8 mouse cellular contexts compared by ENCODE assay signal in the genomic region with DNA sequence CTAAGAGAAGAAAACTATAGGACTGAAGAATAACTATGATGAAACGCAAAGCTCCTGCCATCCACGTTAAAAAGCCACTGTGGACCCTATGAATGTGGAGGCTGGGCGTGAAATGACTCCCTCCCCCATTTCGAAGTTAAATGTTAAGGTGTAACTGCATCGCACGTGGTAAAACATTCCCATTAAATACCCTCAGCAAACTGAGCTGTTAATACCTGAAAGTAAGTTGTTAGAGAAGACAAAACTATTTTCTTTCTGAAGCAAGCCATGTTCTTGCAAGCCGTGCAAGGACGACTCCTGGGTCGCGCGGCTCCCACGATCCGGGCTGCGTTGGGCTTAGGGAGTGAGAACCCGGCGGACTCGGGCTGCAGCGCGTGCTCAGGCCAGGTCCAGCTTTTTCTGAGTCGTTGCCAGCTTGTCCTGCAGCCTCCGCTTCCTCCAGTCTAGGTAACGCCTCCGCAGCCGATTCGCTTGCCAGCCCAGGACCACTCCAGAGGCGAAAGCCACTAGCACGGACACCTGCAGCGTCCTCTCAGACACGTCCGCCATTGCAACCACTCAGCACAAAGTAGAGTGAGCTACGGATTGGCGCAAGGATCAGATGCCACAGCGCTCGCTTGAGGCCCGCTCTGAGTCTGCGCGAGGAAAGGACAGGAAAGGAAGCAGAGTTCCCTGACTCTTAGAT. TPM values are rescaled to one million over a fixed set of nuclear protein-coding genes. Genes with fewer than 3 reads are reported as not detected.
DNase-seq lines count a peak whose midpoint lies in the region; ATAC-seq and TF ChIP-seq lines count a peak whose summit lies in the region.

A gene (minus strand): TSS at position 570 of the 685 bp plus-strand sequence.

- no peak for TF ChIP-seq CTCF in ES-Bruce4 (IDR thresholded peaks at IDR 0.05; ENCODE audit: low read depth, low read length)
- no peak for TF ChIP-seq CTCF in liver, postnatal 0 days (IDR thresholded peaks at IDR 0.05; ENCODE audit: low read depth)

- H3K4me2 ChIP-seq in forebrain, embryonic 13.5 days = peak within 1 kb of the TSS; percentile 70
- H3K4me2 ChIP-seq in liver, postnatal 0 days (ENCODE audit: low read depth, low read length) = peak within 1 kb of the TSS; percentile 89
- peak within 1 kb of the TSS; percentile 70 for H3K4me2 ChIP-seq in neural tube, embryonic 14.5 days (ENCODE audit: low read depth, low read length)

- H3K27ac ChIP-seq in ES-Bruce4 (ENCODE audit: insufficient read depth, low read length) = peak within 1 kb of the TSS; percentile 25
- H3K27ac ChIP-seq in forebrain, embryonic 13.5 days = peak within 1 kb of the TSS; percentile 85
- peak within 1 kb of the TSS; percentile 80 for H3K27ac ChIP-seq in liver, postnatal 0 days (ENCODE audit: low read depth)
- peak within 1 kb of the TSS; percentile 81 for H3K27ac ChIP-seq in neural tube, embryonic 14.5 days (ENCODE audit: low read depth, low read length)

- H3K9ac ChIP-seq in ES-Bruce4 (ENCODE audit: low read depth, poor library complexity, severe bottlenecking) = peak within 1 kb of the TSS; percentile 49
- H3K9ac ChIP-seq in forebrain, embryonic 13.5 days = peak within 1 kb of the TSS; percentile 82
- H3K9ac ChIP-seq in liver, postnatal 0 days (replicated peaks) = peak within 1 kb of the TSS; percentile 79
- peak within 1 kb of the TSS; percentile 70 for H3K9ac ChIP-seq in neural tube, embryonic 14.5 days (replicated peaks; ENCODE audit: low read depth, low read length)

- TF ChIP-seq EP300 in ES-Bruce4 (IDR thresholded peaks at IDR 0.05; ENCODE audit: insufficient read depth, low read depth, low read length) = 0 out of 2 replicates have a peak, but pooled peaks have one; percentile 44
- TF ChIP-seq EP300 in liver, postnatal 0 days (IDR thresholded peaks at IDR 0.05; ENCODE audit: low read depth) = no peak

- DNase-seq in heart, postnatal 10 days = peak; percentile 92
- DNase-seq in large intestine, adult 2 months (ENCODE audit: low read depth, low spot score) = peak; percentile 83
- DNase-seq in liver, postnatal 0 days = peak; percentile 85
- DNase-seq in testis, postnatal 10 days (ENCODE audit: low spot score) = peak; percentile 87

- peaks cover 3% of the 10 kb centered on the region for H3K4me1 ChIP-seq in ES-Bruce4 (ENCODE audit: control insufficient read depth, insufficient read depth, low read length)
- peaks cover 32% of the 10 kb centered on the region for H3K4me1 ChIP-seq in forebrain, embryonic 13.5 days
- peaks cover 18% of the 10 kb centered on the region for H3K4me1 ChIP-seq in liver, postnatal 0 days (ENCODE audit: insufficient read depth)
- H3K4me1 ChIP-seq in neural tube, embryonic 14.5 days (ENCODE audit: control insufficient read depth, insufficient read depth, low read length) = peaks cover 8% of the 10 kb centered on the region

- 2% methylated on average over 37 of the region's 37 CpGs for WGBS in forebrain, embryonic 13.5 days
- WGBS in large intestine, adult 2 months = 1% methylated on average over 37 of the region's 37 CpGs
- under 1% methylated on average over 37 of the region's 37 CpGs for WGBS in liver, postnatal 0 days (ENCODE audit: insufficient replicate concordance)
- WGBS in neural tube, embryonic 14.5 days = 1% methylated on average over 37 of the region's 37 CpGs

- intact Hi-C loops in heart, postnatal 10 days (cut with DNase I) = loop anchor here (5.0 kb wide), 1 partner anchor 205 kb away; a partner anchor contains a TSS

- no peaks in the 10 kb centered on the region for H3K36me3 ChIP-seq in ES-Bruce4 (ENCODE audit: control insufficient read depth, insufficient read depth, low read length, poor library complexity, severe bottlenecking)
- no peaks in the 10 kb centered on the region for H3K36me3 ChIP-seq in forebrain, embryonic 13.5 days (ENCODE audit: poor library complexity, severe bottlenecking)
- H3K36me3 ChIP-seq in liver, postnatal 0 days (replicated peaks; ENCODE audit: insufficient read depth, low read length) = no peaks in the 10 kb centered on the region
- no peaks in the 10 kb centered on the region for H3K36me3 ChIP-seq in neural tube, embryonic 14.5 days (ENCODE audit: control insufficient read depth, insufficient read depth, low read length)

- H3K27me3 ChIP-seq in ES-Bruce4 (ENCODE audit: control insufficient read depth, insufficient read depth, low read length, poor library complexity, severe bottlenecking) = no peaks in the 10 kb centered on the region
- no peaks in the 10 kb centered on the region for H3K27me3 ChIP-seq in forebrain, embryonic 13.5 days
- no peaks in the 10 kb centered on the region for H3K27me3 ChIP-seq in liver, postnatal 0 days (ENCODE audit: insufficient read depth, low read length)
- no peaks in the 10 kb centered on the region for H3K27me3 ChIP-seq in neural tube, embryonic 14.5 days (ENCODE audit: control insufficient read depth, insufficient read depth, low read length)

- TF ChIP-seq POLR2A in ES-Bruce4 (IDR thresholded peaks at IDR 0.05; ENCODE audit: insufficient read depth, low read length) = peak; percentile 82

- H3K4me3 ChIP-seq in ES-Bruce4 (ENCODE audit: low read depth, low read length) = peak within 1 kb of the TSS; percentile 69
- H3K4me3 ChIP-seq in forebrain, embryonic 13.5 days = peak within 1 kb of the TSS; percentile 80
- H3K4me3 ChIP-seq in liver, postnatal 0 days (ENCODE audit: low read depth, low read length) = peak within 1 kb of the TSS; percentile 84
- H3K4me3 ChIP-seq in neural tube, embryonic 14.5 days (ENCODE audit: low read depth, low read length) = peak within 1 kb of the TSS; percentile 62

- peak; percentile 97 for ATAC-seq in cerebellum, adult (ENCODE audit: insufficient number of reproducible peaks, low FRiP score, low TSS enrichment)
- peak; percentile 95 for ATAC-seq in forebrain, embryonic 13.5 days
- peak; percentile 91 for ATAC-seq in liver, postnatal 0 days
- peak; percentile 97 for ATAC-seq in neural tube, embryonic 14.5 days (ENCODE audit: low read depth)

- no peaks in the 10 kb centered on the region for H3K9me3 ChIP-seq in ES-Bruce4 (replicated peaks; ENCODE audit: control insufficient read depth, insufficient read depth, low read length, poor library complexity, severe bottlenecking)
- no peaks in the 10 kb centered on the region for H3K9me3 ChIP-seq in forebrain, embryonic 13.5 days (replicated peaks)
- no peaks in the 10 kb centered on the region for H3K9me3 ChIP-seq in liver, postnatal 0 days (ENCODE audit: low read length)
- no peaks in the 10 kb centered on the region for H3K9me3 ChIP-seq in neural tube, embryonic 14.5 days (ENCODE audit: control insufficient read depth, low read length)

RNA-seq across cellular contexts. Expression of the gene that starts here (rescaled TPM):
- 16.6 and 17.6 TPM in 2 replicates for polyA plus RNA-seq in ES-Bruce4 (2011; ENCODE audit: insufficient read depth, insufficient read length, low read depth, missing spikeins)
- polyA plus RNA-seq in forebrain, embryonic 13.5 days (2015; fragmentation: Nextera tagmentation; extraction: Ambion mirVana) = 35.1 and 35.7 TPM in 2 replicates
- total RNA-seq in heart, postnatal 10 days (2021) = 10 to 100 TPM; 34.9 to 36.5 TPM
- polyA plus RNA-seq in large intestine, adult 2 months (2012; rRNA removed) = 63.0 and 70.6 TPM in 2 replicates
- polyA plus RNA-seq in liver, postnatal 0 days (2015; fragmentation: Nextera tagmentation; extraction: Ambion mirVana) = 22.8 and 25.7 TPM in 2 replicates
- polyA plus RNA-seq in neural tube, embryonic 14.5 days (2014; fragmentation: Nextera tagmentation; extraction: Ambion mirVana) = 44.4 and 61.5 TPM in 2 replicates

Comparison
In these comparisons a context has a peak if more than half of its experiments do, and no peak if none do; other contexts are left out.
1. Peak in every context shown above with its lines: DNase-seq, ATAC-seq, H3K4me3 ChIP-seq and H3K27ac ChIP-seq.
2. H3K27ac ChIP-seq: peak in every context shown above with its lines; median percentile 85 in forebrain, embryonic 13.5 days; 81 in neural tube, embryonic 14.5 days; 80 in liver, postnatal 0 days; 25 in ES-Bruce4.